Mouse (Mus musculus) midbrain, embryonic 16.5 days (tissue): Measurements from ENCODE around the gene Aes. TPM values are rescaled to one million over a fixed set of nuclear protein-coding genes. Genes with fewer than 3 reads are reported as not detected.

Source experiments
- ATAC-seq: fragments of 200-750 bp; cut with Nextera tagmentation; 2 replicates; pipeline ENCODE4 v1.8.0; 2017; ENCODE audit warnings: moderate TSS enrichment
- H3K27ac ChIP-seq: fragments of 300-500 bp; sonication (generic); 2 replicates; pipeline ENCODE4 v1.5.1; 2014; ENCODE audit warnings: mild to moderate bottlenecking, low read length, mixed read lengths
- H3K27me3 ChIP-seq: fragments of 300-500 bp; sonication (generic); 2 replicates; pipeline ENCODE4 v1.6.1; 2014; ENCODE audit warnings: low read depth, low read length, mixed read lengths; ENCODE audit not compliant: control insufficient read depth, insufficient read depth
- H3K36me3 ChIP-seq: fragments of 300-500 bp; sonication (generic); 2 replicates; pipeline ENCODE4 v1.6.1; 2014; ENCODE audit warnings: mild to moderate bottlenecking, low read length, moderate library complexity, mixed read lengths; ENCODE audit not compliant: control insufficient read depth, insufficient read depth
- H3K4me1 ChIP-seq: fragments of 300-500 bp; sonication (generic); 2 replicates; pipeline ENCODE4 v1.6.1; 2014; ENCODE audit warnings: mild to moderate bottlenecking, low read length, mixed read lengths; ENCODE audit not compliant: control insufficient read depth, insufficient read depth
- H3K4me2 ChIP-seq: fragments of 300-500 bp; sonication (generic); 2 replicates; pipeline ENCODE4 v1.6.1; 2014; ENCODE audit warnings: mild to moderate bottlenecking, low read length, mixed read lengths
- H3K4me3 ChIP-seq: fragments of 300-500 bp; sonication (generic); 2 replicates; pipeline ENCODE4 v1.5.1; 2014; ENCODE audit warnings: low read depth, mild to moderate bottlenecking, low read length, moderate library complexity, mixed read lengths
- H3K9ac ChIP-seq: fragments of 300-500 bp; sonication (generic); 2 replicates; pipeline ENCODE4 v1.6.1; 2014; ENCODE audit warnings: low read depth, low read length, mixed read lengths
- H3K9me3 ChIP-seq: fragments of 300-500 bp; sonication (generic); replicated peaks from 2 replicates; pipeline ENCODE4 v1.6.1; 2014; ENCODE audit warnings: mild to moderate bottlenecking, low read length, mixed read lengths; ENCODE audit not compliant: control insufficient read depth, poor library complexity, severe bottlenecking
- WGBS: fragments of 180-500 bp; shearing (Covaris S2); extraction: QIAGEN DNeasy Blood & Tissue Kit; methylation state at CpG from one replicate; pipeline ENCODE4 v1.1.7; 2014; 5-methylcytosine and 5-hydroxymethylcytosine counted together
- polyA plus RNA-seq: library from polyadenylated mRNA; unstranded; fragments of >200 nt; fragmentation: Nextera tagmentation; extraction: Ambion mirVana; gene quantifications from 2 replicates; pipeline ENCODE4 v1.2.1, GENCODE M21; 2015

The Aes gene
- polyA plus RNA-seq, 1 experiment from 2014 or later: 706 TPM

DNA sequence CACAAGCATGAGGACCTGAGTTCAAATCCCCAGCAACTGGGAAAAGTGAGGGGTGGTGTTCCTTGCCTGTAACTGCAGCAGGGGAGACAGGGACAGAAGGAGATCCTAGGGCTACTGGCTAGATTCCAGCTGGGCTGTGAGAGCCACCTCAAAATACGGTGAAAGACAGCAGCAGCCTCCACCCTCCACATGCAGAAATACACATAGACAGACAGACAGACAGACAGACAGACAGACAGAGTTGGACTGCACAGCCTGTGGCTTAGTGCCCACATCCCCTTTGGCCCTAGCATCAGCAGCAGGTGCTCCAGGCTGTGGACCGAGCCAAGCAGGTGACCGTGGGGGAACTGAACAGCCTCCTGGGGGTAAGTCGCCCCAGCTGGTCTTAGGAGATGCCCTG is 20.7 kb downstream of the Aes start:
- no peak overlapping the region for H3K27ac ChIP-seq
- H3K4me2 ChIP-seq: no peak overlapping the region
- H3K27me3 ChIP-seq: peaks cover 22% of the 10 kb centered on the region
- H3K4me3 ChIP-seq: no peak overlapping the region
- H3K9me3 ChIP-seq: no peaks in the 10 kb centered on the region
- WGBS: 65% methylated on average over 4 of the region's 4 CpGs
- H3K4me1 ChIP-seq: peaks cover 10% of the 10 kb centered on the region
- H3K9ac ChIP-seq: no peak overlapping the region
- no peak for ATAC-seq
- H3K36me3 ChIP-seq: no peaks in the 10 kb centered on the region

DNA sequence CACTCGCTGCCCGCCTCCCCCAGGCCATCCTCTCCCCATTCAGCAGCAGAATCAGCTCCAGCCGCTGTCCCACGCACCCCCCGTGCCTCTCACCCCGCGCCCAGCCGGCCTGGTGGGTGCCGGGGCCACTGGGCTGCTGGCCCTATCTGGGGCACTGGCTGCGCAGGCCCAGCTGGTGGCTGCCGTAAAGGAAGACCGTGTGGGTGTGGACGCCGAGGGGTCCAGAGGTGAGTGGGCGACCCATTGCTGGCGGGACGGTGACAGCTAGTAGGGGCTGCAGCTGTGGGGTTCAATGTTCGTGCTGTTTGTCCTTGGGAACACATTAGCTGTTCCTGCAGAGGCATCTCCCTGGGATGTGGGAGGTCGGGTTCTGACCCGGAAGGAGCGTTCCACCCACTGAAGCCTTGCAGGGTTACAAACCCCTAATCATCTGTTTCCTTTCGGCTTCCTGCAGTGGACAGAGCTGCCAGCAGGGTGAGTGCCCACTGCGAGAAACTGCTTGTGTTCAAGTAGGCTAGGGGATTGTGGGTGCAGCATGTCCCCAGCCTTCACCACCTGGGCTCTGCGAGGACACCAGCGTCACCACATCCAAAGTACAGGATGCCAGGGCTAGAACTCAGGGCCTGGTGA is 21.3 kb downstream of the Aes start:
- ATAC-seq: no peak

DNA sequence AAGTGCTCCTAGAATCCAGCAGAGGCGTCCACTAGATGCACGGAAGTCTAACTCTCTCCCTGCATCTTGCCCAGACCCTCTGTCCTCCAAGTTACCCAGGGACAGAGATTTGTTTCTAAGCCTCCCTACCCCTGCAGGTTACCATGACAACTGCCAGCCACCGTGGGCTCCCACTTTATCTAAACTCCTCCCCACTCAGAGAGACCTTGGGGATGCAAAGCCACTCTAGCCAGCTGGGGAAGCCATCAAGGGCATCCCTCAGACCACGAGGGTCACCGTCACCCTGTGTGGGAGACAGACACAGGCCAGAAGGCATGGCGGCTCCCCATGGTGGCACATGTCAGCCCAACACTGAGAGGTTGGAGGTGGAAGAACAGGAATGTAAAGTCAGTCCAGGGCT is 24.1 kb downstream of the Aes start:
- 32% methylated on average over 6 of the region's 6 CpGs for WGBS
- 0 out of 2 replicates have a peak, but pooled peaks cover 4% of the 10 kb centered on the region for H3K36me3 ChIP-seq
- ATAC-seq: no peak
- no peak overlapping the region for H3K27ac ChIP-seq
- peaks cover 21% of the 10 kb centered on the region; the same call in 1 of the 2 replicates for H3K27me3 ChIP-seq
- H3K4me1 ChIP-seq: no peaks in the 10 kb centered on the region
- H3K4me2 ChIP-seq: no peak overlapping the region
- no peaks in the 10 kb centered on the region for H3K9me3 ChIP-seq
- H3K4me3 ChIP-seq: no peak overlapping the region
- no peak overlapping the region for H3K9ac ChIP-seq

More for the DNA sequence above, 21.3 kb downstream of the Aes start:
- no peak overlapping the region for H3K4me2 ChIP-seq
- peaks cover 22% of the 10 kb centered on the region for H3K27me3 ChIP-seq
- H3K27ac ChIP-seq: no peak overlapping the region
- H3K9me3 ChIP-seq: no peaks in the 10 kb centered on the region
- H3K36me3 ChIP-seq: no peaks in the 10 kb centered on the region
- 59% methylated on average over 25 of the region's 25 CpGs for WGBS
- H3K4me3 ChIP-seq: no peak overlapping the region
- no peak overlapping the region for H3K9ac ChIP-seq
- peaks cover 6% of the 10 kb centered on the region for H3K4me1 ChIP-seq

DNA sequence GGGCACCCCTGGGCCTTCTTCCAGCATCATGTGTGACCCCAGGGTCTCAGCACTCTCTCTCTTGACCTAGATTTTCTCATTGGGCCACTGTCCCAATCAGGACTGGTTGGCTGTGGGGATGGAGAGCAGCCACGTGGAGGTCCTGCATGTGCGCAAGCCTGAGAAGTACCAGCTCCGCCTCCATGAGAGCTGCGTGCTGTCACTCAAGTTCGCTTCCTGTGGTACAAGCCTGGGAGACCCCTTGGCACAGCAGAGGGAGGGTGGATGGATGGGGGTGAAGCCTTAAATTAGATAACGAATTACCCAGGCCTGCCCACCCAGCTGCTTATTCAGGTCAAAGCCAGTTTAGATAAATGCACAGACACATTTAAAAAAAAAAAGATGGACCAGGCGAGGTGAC is 29.5 kb downstream of the Aes start:
- H3K4me1 ChIP-seq: no peaks in the 10 kb centered on the region
- 73% methylated on average over 7 of the region's 7 CpGs for WGBS
- no peak overlapping the region for H3K4me2 ChIP-seq
- no peaks in the 10 kb centered on the region for H3K9me3 ChIP-seq
- H3K4me3 ChIP-seq: no peak overlapping the region
- H3K27ac ChIP-seq: no peak overlapping the region
- no peak overlapping the region for H3K9ac ChIP-seq
- no peak for ATAC-seq
- 0 out of 2 replicates have a peak, but pooled peaks cover 4% of the 10 kb centered on the region for H3K36me3 ChIP-seq
- peaks cover 26% of the 10 kb centered on the region for H3K27me3 ChIP-seq

DNA sequence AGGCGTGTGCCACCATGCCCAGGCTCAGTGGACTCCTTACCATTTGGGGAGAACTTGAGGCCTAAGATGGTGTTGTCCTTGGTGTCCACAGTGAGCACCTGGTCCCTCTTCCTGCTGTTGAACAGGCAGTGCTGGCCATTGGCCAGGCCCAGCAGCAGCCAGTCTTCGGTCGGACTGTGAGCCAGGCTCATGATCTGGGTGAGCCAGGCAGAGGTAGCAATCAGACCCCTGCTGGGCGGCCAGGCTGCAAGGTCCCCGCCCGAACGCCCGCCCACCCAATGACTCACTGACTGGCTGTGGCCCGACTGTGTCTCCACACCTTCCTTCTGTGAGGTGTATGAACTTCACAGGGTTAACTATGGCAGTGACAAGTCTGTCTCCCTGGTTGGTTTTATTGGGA is 32.6 kb downstream of the Aes start:
- 0 out of 2 replicates have a peak, but pooled peaks cover 4% of the 10 kb centered on the region for H3K36me3 ChIP-seq
- H3K9me3 ChIP-seq: no peaks in the 10 kb centered on the region
- no peak overlapping the region for H3K9ac ChIP-seq
- ATAC-seq: no peak
- H3K27me3 ChIP-seq: peaks cover 33% of the 10 kb centered on the region
- H3K27ac ChIP-seq: no peak overlapping the region
- H3K4me2 ChIP-seq: no peak overlapping the region
- peaks cover 16% of the 10 kb centered on the region for H3K4me1 ChIP-seq
- no peak overlapping the region for H3K4me3 ChIP-seq
- WGBS: 86% methylated on average over 8 of the region's 9 CpGs

DNA sequence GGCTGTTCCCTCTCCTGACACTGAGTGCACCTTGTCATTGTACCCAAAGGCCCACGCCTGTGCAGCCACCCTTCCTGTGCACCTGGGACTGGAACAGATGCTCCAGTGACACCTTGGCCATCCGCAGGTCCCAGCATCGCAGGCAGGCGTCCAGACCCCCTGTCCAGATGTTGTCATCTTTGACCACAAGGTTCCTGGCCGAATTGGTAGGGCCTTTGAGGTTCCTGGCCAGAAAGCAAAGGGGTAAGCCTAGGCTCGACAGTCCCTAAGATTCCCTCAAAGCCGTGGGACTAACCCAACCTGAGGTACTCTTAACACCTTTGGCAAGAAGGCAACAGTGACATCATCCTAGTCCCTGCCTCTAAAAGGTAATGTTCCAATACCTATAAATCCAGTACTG is 33.3 kb downstream of the Aes start:
- Histone ChIP-seq H3K27me3 (peaks cover 29% of the 10 kb centered on the region), H3K4me1 (peaks cover 21% of the 10 kb centered on the region), H3K36me3 (0 out of 2 replicates have a peak, but pooled peaks cover 3% of the 10 kb centered on the region), H3K4me3 (no peak overlapping the region), H3K9me3 (no peaks in the 10 kb centered on the region), H3K27ac (no peak overlapping the region), H3K9ac (no peak overlapping the region), H3K4me2 (no peak overlapping the region)
- no peak for ATAC-seq
- 84% methylated on average over 7 of the region's 7 CpGs for WGBS

DNA sequence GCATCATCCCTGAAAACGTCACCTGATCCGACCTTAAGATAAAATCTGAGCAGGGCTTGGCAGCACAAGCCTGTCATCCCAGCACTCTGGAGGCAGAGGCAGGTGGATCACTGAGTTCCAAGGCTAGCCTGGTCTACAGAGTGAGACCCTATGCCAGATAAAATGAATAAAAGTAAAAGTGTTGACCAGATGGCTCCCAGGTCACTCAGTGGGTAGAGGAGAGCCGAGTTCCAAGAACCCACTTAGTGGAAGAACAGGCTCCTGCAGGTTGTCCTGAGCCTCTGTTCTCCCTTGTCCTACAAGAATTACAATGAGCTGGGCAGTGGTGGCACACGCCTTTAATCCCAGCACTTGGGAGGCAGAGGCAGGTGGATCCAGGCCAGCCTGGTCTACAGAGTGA is 33.9 kb downstream of the Aes start:
- no peak overlapping the region for H3K4me3 ChIP-seq
- peaks cover 21% of the 10 kb centered on the region for H3K4me1 ChIP-seq
- H3K4me2 ChIP-seq: no peak overlapping the region
- WGBS: 73% methylated on average over 4 of the region's 4 CpGs
- no peak overlapping the region for H3K27ac ChIP-seq
- no peak overlapping the region for H3K9ac ChIP-seq
- no peaks in the 10 kb centered on the region for H3K36me3 ChIP-seq
- no peaks in the 10 kb centered on the region for H3K9me3 ChIP-seq
- peaks cover 29% of the 10 kb centered on the region for H3K27me3 ChIP-seq
- no peak for ATAC-seq

DNA sequence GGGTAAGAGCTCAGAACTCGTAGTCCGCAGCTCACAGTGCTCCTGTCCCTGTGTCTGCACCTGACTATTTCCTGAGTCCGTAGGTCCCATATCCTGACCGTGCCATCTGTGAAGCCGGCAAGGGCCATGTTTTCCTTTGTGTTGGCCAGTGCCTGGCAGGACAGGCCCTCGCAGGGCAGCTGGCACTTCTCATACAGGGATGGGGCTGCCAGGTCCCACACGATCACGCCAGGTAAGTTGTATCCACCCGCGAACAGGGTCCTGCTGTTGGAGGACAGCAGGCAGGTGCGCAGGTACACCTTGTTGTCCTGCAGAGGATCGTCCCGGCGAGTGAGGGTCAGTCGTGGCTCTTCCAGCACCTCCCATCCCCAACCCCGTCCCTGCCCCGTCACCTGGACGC is 34.6 kb downstream of the Aes start:
- H3K27me3 ChIP-seq: peaks cover 29% of the 10 kb centered on the region
- peaks cover 21% of the 10 kb centered on the region for H3K4me1 ChIP-seq
- no peak overlapping the region for H3K4me2 ChIP-seq
- no peak overlapping the region for H3K9ac ChIP-seq
- H3K36me3 ChIP-seq: no peaks in the 10 kb centered on the region
- no peak overlapping the region for H3K27ac ChIP-seq
- no peak for ATAC-seq
- H3K9me3 ChIP-seq: no peaks in the 10 kb centered on the region
- H3K4me3 ChIP-seq: no peak overlapping the region
- WGBS: 75% methylated on average over 18 of the region's 18 CpGs

DNA sequence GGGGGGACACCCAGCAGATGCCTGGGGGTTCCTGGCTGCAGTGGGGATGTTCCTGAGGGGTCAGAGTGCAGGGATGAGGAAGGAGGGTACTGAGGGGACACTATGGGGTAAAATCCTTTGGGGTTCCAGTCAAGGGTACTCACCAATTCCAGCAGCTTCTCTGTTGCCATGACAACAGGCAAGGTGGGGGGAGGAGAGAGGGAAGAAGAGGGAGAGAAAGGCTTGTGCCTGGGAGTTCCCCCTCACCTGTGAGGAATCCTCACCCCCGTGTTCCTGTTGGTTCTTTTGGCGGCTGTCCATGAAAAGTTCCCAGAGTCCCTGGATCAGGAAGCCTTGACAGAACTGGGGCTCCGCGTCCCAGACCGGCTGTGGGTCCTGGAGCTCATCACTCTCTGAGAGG is 36.3 kb downstream of the Aes start:
- 46% methylated on average over 5 of the region's 5 CpGs for WGBS
- no peaks in the 10 kb centered on the region for H3K36me3 ChIP-seq
- peaks cover 23% of the 10 kb centered on the region for H3K4me1 ChIP-seq
- no peak for ATAC-seq
- no peak overlapping the region for H3K4me3 ChIP-seq
- H3K9me3 ChIP-seq: no peaks in the 10 kb centered on the region
- H3K9ac ChIP-seq: no peak overlapping the region
- peaks cover 30% of the 10 kb centered on the region for H3K27me3 ChIP-seq
- no peak overlapping the region for H3K27ac ChIP-seq
- no peak overlapping the region for H3K4me2 ChIP-seq
